Mouse (Mus musculus) midbrain, embryonic 14.5 days (tissue): ENCODE data around the gene Nlgn1. TPM values are rescaled to one million over a fixed set of nuclear protein-coding genes. Genes with fewer than 3 reads are reported as not detected.

Source experiments
- ATAC-seq: fragments of 200-750 bp; cut with Nextera tagmentation; 2 replicates; pipeline ENCODE4 v1.8.0; 2017; ENCODE audit warnings: moderate number of reproducible peaks, moderate library complexity; ENCODE audit not compliant: low FRiP score, low TSS enrichment
- DNase-seq: peaks from one replicate; pipeline ENCODE4 v3.0.0-alpha.2; 2015
- H3K27ac ChIP-seq: fragments of 300-500 bp; sonication (generic); replicated peaks from 2 replicates; pipeline ENCODE4 v1.5.1; 2014; ENCODE audit warnings: mild to moderate bottlenecking, low read depth, low read length, moderate library complexity
- H3K27me3 ChIP-seq: fragments of 300-500 bp; sonication (generic); 2 replicates; pipeline ENCODE4 v1.6.1; 2014; ENCODE audit warnings: low read length, control low read depth, mixed read lengths; ENCODE audit not compliant: control insufficient read depth, insufficient read depth
- H3K36me3 ChIP-seq: fragments of 300-500 bp; sonication (generic); 2 replicates; pipeline ENCODE4 v1.6.1; 2014; ENCODE audit warnings: low read length, control low read depth; ENCODE audit not compliant: control insufficient read depth, insufficient read depth
- H3K4me1 ChIP-seq: fragments of 300-500 bp; sonication (generic); 2 replicates; pipeline ENCODE4 v1.6.1; 2014; ENCODE audit warnings: mild to moderate bottlenecking, antibody characterized with exemption, low read length, control low read depth; ENCODE audit not compliant: control insufficient read depth, insufficient read depth
- H3K4me2 ChIP-seq: fragments of 300-500 bp; sonication (generic); 2 replicates; pipeline ENCODE4 v1.6.1; 2014; ENCODE audit warnings: mild to moderate bottlenecking, low read length, moderate library complexity
- H3K4me3 ChIP-seq: fragments of 300-500 bp; sonication (generic); replicated peaks from 2 replicates; pipeline ENCODE4 v1.5.1; 2014; ENCODE audit warnings: low read depth, low read length
- H3K9ac ChIP-seq: fragments of 300-500 bp; sonication (generic); replicated peaks from 2 replicates; pipeline ENCODE4 v1.6.1; 2014; ENCODE audit warnings: mild to moderate bottlenecking, low read length, moderate library complexity
- H3K9me3 ChIP-seq: fragments of 300-500 bp; sonication (generic); 2 replicates; pipeline ENCODE4 v1.6.1; 2016; ENCODE audit warnings: low read length, control low read depth, mixed read lengths; ENCODE audit not compliant: control insufficient read depth
- WGBS: fragments of 180-500 bp; shearing (Covaris S2); extraction: QIAGEN DNeasy Blood & Tissue Kit; methylation state at CpG from one replicate; pipeline ENCODE4 v1.1.7; 2014; 5-methylcytosine and 5-hydroxymethylcytosine counted together
- polyA plus RNA-seq: library from polyadenylated mRNA; unstranded; fragments of >200 nt; fragmentation: Nextera tagmentation; extraction: Ambion mirVana; gene quantifications from 2 replicates; pipeline ENCODE4 v1.2.1, GENCODE M21; 2014

The Nlgn1 gene
- polyA plus RNA-seq, 1 experiment from 2014 or later: 26.1 TPM

DNA sequence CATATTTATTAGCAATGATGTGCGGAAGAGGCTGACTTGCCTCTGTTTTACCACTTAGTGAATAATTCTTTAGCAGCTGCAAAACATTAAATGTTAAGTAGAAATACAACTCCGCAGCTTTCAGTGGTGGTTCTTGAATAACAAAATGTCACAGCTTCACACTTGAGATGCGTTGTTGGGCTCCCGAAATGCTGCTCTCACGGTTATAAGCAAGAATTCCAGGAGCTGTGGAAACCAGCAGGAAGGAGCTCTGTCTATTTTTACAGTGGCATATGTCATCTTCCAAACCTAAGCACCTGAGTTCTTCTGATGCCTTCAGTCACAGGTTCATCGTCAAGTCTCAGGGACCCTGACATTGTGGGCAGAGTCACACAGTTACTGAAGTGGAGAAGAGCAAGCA is 556.8 kb downstream of the Nlgn1 start:
- no peak overlapping the region for H3K27ac ChIP-seq
- H3K9me3 ChIP-seq: no peaks in the 10 kb centered on the region
- no peak overlapping the region for H3K9ac ChIP-seq
- no peaks in the 10 kb centered on the region for H3K4me1 ChIP-seq
- no peak overlapping the region for H3K4me3 ChIP-seq
- DNase-seq: no peak
- no peaks in the 10 kb centered on the region for H3K27me3 ChIP-seq
- no peak overlapping the region for H3K4me2 ChIP-seq
- ATAC-seq: no peak
- 80% methylated on average over 6 of the region's 6 CpGs for WGBS
- no peaks in the 10 kb centered on the region for H3K36me3 ChIP-seq

DNA sequence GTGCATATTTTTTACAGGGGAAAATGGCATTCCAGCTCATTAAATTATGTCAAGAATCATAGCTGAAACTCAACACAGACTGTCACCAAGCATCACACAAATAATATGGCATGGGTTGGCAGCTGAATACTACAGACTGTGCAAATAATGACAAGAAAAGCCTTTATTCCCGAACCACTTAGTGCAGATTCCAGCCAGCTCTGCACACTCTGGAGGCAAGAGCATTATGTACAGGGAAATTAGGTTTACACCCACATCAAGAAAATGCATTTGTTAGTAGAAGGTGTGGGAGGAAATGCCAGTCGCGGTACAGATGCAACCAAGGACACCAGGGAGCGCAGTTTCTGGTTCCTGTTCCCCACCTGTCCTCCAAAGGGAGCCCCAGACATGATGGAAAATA is 558.4 kb downstream of the Nlgn1 start:
- DNase-seq (peak; percentile 42), ATAC-seq (peak; percentile 86)
- no peak overlapping the region for H3K4me2 ChIP-seq
- H3K9me3 ChIP-seq: no peaks in the 10 kb centered on the region
- no peaks in the 10 kb centered on the region for H3K4me1 ChIP-seq
- 0 out of 2 replicates have a peak overlapping the region, but pooled peaks have one; percentile 28 for H3K27ac ChIP-seq
- H3K36me3 ChIP-seq: no peaks in the 10 kb centered on the region
- H3K9ac ChIP-seq: no peak overlapping the region
- H3K27me3 ChIP-seq: no peaks in the 10 kb centered on the region
- WGBS: 53% methylated on average over 4 of the region's 4 CpGs
- no peak overlapping the region for H3K4me3 ChIP-seq

DNA sequence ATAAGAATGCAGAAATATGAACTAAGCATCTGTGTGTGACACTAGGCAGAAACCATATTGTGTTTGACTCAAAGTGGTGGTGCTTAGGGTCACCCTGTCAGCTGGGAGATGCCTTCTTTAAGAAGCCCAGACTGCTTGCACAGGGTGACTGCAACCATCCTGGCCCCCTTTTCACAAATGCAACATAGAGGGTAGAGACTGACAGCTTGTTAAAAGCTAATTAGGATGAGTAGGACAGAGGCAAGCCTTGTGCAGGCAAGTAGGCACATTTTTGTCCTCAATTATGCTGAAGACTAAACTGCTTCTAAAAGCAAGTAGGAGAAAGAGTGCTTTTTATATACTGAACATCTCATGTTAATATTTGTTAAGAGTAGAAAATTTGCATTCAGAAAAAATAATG is 558.8 kb downstream of the Nlgn1 start:
- no peaks in the 10 kb centered on the region for H3K27me3 ChIP-seq
- ATAC-seq (peak; percentile 78; the same call in 1 of the 2 replicates), DNase-seq (no peak)
- no peak overlapping the region for H3K4me3 ChIP-seq
- no peaks in the 10 kb centered on the region for H3K36me3 ChIP-seq
- H3K4me2 ChIP-seq: no peak overlapping the region
- H3K4me1 ChIP-seq: no peaks in the 10 kb centered on the region
- 0 out of 2 replicates have a peak overlapping the region, but pooled peaks have one; percentile 26 for H3K27ac ChIP-seq
- H3K9ac ChIP-seq: no peak overlapping the region
- H3K9me3 ChIP-seq: no peaks in the 10 kb centered on the region

DNA sequence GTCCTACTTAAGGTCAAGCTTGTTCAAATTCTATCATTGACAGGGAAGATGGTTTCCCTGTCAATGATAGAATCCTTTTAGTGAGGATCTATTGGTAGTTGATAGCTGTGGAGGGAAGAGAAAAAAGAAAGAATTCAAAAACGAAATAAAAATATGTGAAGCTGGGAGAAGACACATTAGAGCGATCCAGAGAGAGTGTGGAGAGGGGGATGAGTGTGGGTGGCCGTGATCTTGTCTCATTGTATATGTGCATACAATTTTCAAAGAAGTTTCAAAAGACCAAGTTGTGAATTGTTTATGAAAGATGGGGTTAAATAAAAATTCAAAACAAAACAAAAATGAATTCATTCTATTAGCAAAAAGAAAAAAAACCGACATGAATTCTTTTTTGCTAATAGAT is 568.6 kb downstream of the Nlgn1 start:
- no peaks in the 10 kb centered on the region for H3K4me1 ChIP-seq
- no peak overlapping the region for H3K4me2 ChIP-seq
- no peaks in the 10 kb centered on the region for H3K9me3 ChIP-seq
- DNase-seq: no peak
- 84% methylated on average over 4 of the region's 4 CpGs for WGBS
- no peak overlapping the region for H3K27ac ChIP-seq
- H3K36me3 ChIP-seq: no peaks in the 10 kb centered on the region
- no peak overlapping the region for H3K9ac ChIP-seq
- H3K4me3 ChIP-seq: no peak overlapping the region
- no peaks in the 10 kb centered on the region for H3K27me3 ChIP-seq
- no peak for ATAC-seq

DNA sequence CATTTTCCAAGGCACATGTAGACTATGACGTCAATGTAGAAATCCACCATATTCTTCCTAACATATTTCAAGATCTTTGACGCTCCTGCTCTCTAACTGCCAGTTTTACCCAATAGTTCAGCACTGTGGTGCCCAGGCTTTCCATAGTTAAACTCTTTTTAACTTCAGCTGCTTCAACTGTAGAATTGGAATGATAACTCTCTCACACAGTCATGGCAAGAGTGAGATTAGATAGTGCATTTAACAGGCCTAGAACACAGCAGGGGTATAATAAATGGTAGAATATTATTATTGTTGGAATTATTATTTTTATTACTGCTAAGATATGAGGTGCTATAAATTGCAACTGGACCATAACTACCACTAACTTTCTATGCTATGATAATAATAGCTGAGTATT is 574.4 kb downstream of the Nlgn1 start:
- Histone ChIP-seq H3K27ac (no peak overlapping the region), H3K27me3 (no peaks in the 10 kb centered on the region), H3K4me3 (no peak overlapping the region), H3K9me3 (no peaks in the 10 kb centered on the region), H3K4me2 (no peak overlapping the region), H3K36me3 (no peaks in the 10 kb centered on the region), H3K9ac (no peak overlapping the region), H3K4me1 (no peaks in the 10 kb centered on the region)
- no peak for ATAC-seq
- no peak for DNase-seq
- WGBS: 96% methylated on average over 2 of the region's 2 CpGs

DNA sequence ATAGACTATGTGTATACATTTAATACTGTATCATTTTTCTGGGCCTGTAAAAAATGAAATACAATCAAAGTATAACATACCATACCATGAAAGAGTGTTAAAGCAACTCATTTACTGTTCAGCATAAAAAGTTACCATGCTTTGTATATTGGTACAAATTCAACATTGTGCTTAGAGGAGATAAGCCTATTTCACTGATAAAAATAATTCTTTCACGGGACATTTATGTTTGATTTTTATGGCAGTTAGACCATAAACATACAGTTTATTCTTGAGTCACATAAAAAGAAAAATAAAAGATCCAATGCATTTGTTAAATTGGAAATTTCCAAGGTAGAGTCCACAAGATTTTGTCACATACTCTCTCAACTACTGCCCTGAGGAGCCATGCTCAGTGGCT is 608.1 kb downstream of the Nlgn1 start:
- DNase-seq: no peak
- 82% methylated on average over 1 of the region's 1 CpGs for WGBS
- H3K9me3 ChIP-seq: no peaks in the 10 kb centered on the region

DNA sequence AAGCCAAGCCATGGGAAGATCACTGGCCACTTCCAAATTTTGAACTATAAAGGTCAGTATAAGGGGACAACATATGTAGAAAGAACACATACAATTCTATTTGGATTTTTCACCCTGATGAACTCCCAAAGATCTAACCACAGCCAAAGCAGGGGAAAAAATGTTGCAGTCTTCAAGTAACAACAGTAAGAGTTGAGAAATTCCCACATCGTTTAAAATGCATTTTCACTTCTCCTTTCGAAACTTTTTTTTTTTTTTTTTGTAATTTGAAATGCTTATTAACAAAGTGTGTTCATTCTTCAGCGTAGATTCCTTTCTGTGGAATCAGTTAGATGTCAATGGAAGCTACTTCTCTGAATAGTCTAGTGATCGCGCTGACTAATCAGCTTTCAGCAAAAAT is 610.8 kb downstream of the Nlgn1 start:
- H3K9ac ChIP-seq: no peak overlapping the region
- 78% methylated on average over 5 of the region's 5 CpGs for WGBS
- H3K4me1 ChIP-seq: no peaks in the 10 kb centered on the region
- H3K4me3 ChIP-seq: no peak overlapping the region
- no peaks in the 10 kb centered on the region for H3K9me3 ChIP-seq
- H3K36me3 ChIP-seq: no peaks in the 10 kb centered on the region
- H3K27me3 ChIP-seq: no peaks in the 10 kb centered on the region
- H3K4me2 ChIP-seq: no peak overlapping the region
- ATAC-seq (no peak), DNase-seq (no peak)
- H3K27ac ChIP-seq: no peak overlapping the region

More for the DNA sequence above, 608.1 kb downstream of the Nlgn1 start:
- Histone ChIP-seq H3K9ac (no peak overlapping the region), H3K27me3 (no peaks in the 10 kb centered on the region), H3K27ac (no peak overlapping the region), H3K4me3 (no peak overlapping the region), H3K36me3 (no peaks in the 10 kb centered on the region), H3K4me2 (no peak overlapping the region), H3K4me1 (no peaks in the 10 kb centered on the region)
- no peak for ATAC-seq

DNA sequence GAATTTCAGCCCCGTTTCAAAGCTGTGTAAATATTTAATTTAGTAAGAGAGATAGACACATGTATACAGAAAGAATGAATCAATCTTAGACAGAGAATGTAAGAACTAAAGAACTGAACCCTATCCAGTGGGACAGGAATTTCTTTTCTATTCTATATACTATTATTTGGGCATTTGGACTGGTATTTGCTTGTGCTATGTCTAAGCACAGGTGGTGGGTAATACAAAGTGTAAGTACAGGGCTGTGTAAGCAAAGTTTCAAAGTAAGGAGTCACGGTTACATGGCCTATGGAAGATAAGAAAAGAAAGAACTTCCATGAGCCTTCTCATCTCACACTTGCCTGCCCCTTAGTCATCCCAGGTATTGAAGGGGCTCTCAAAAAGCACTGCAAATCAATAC is 624.9 kb downstream of the Nlgn1 start:
- no peaks in the 10 kb centered on the region for H3K36me3 ChIP-seq
- no peak overlapping the region for H3K4me2 ChIP-seq
- no peak overlapping the region for H3K4me3 ChIP-seq
- H3K27ac ChIP-seq: no peak overlapping the region
- 82% methylated on average over 2 of the region's 2 CpGs for WGBS
- no peaks in the 10 kb centered on the region for H3K9me3 ChIP-seq
- no peak for DNase-seq
- H3K9ac ChIP-seq: no peak overlapping the region
- no peak for ATAC-seq
- H3K27me3 ChIP-seq: no peaks in the 10 kb centered on the region
- no peaks in the 10 kb centered on the region for H3K4me1 ChIP-seq

DNA sequence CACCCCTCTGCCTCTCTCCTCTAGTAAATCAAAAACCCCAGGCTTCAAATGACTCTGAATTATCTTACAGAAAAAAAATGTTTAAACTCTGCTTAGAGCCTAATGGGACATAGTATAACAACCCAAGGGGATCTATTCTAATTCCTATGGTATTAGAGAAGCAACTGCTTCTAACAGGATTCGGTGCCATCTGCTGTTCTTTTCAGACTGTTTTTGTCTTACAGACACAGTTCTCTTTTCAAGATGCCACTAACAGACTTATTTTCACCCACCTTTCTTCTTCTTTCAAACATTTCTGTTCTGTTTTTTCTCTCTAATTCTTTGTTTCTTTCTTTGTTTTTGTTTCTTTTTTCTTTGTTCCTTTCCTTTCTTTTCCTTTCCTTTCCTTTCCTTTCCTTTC is 635.0 kb downstream of the Nlgn1 start:
- Histone ChIP-seq H3K9ac (no peak overlapping the region), H3K4me2 (no peak overlapping the region), H3K27me3 (no peaks in the 10 kb centered on the region), H3K4me3 (no peak overlapping the region), H3K4me1 (no peaks in the 10 kb centered on the region), H3K9me3 (no peaks in the 10 kb centered on the region), H3K36me3 (no peaks in the 10 kb centered on the region), H3K27ac (no peak overlapping the region)
- no peak for ATAC-seq
- WGBS: 62% methylated on average over 1 of the region's 1 CpGs
- DNase-seq: no peak
